Mouse (Mus musculus) MEL (cell line): ENCODE measurements at regions not wholly inside any gene's neighbourhood (a gene's known extent, or its start where the extent isn't known, plus 50 kb on each side); places are given as distances from the start of the nearest gene placed in this dataset.

ENCODE experiments used
- CTCF ChIP-seq, 3 experiments: IDR thresholded peaks in 2 of 3; conservative IDR thresholded peaks in 1 of 3; 2 replicates each; pipeline ENCODE4 v1.5.1; 2011 to 2012; ENCODE audit warnings: low read length in 3 of 3, low read depth in 2 of 3, mild to moderate bottlenecking in 2 of 3, improper control_type of control experiment in 1 of 3, inconsistent platforms in 1 of 3, mixed read lengths in 1 of 3, moderate library complexity in 1 of 3; ENCODE audit not compliant: control insufficient read depth in 1 of 3, insufficient read depth in 1 of 3, poor library complexity in 1 of 3, severe bottlenecking in 1 of 3
- JUND ChIP-seq: IDR thresholded peaks from 2 replicates; pipeline ENCODE4 v1.6.1; 2011; ENCODE audit warnings: low read depth, mild to moderate bottlenecking, improper control_type of control experiment, low read length
- MAX ChIP-seq: IDR thresholded peaks from 2 replicates; pipeline ENCODE4 v1.6.1; 2011; ENCODE audit warnings: low read length, improper control_type of control experiment
- MAZ ChIP-seq: IDR thresholded peaks from 2 replicates; pipeline ENCODE4 v1.6.1; 2012; ENCODE audit warnings: low read depth, mild to moderate bottlenecking, inconsistent platforms, low read length, improper control_type of control experiment
- SIN3A ChIP-seq: IDR thresholded peaks from 2 replicates; pipeline ENCODE4 v1.6.1; 2012; ENCODE audit warnings: low read length, improper control_type of control experiment, inconsistent platforms
- TBP ChIP-seq: IDR thresholded peaks from 2 replicates; pipeline ENCODE4 v1.8.0; 2011; ENCODE audit warnings: low read depth, low read length, improper control_type of control experiment
- ZC3H11A ChIP-seq: IDR thresholded peaks from 2 replicates; pipeline ENCODE4 v1.6.1; 2012; ENCODE audit warnings: low read depth, mild to moderate bottlenecking, inconsistent platforms, low read length, improper control_type of control experiment

DNA sequence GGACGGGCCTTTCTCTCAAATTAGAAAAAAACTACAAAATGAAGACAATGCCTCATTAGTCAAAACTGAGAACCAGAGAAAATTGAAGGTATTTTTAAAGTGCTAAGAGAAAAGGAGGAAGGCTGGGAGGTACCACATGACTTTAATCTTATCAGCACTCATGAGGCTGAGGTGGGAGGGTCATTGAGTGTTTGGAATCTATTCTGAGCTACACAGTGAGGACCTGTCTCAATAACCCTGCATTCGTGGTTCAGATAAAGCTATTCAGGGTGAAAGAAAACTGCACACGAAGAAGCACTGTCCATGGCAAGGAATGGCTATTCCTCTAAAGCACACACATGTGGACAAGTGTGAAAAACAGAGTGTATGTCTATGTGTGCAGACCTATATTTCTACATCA, 644.0 kb downstream of the Sqor start:
- TF ChIP-seq ZC3H11A, result no peak
- TF ChIP-seq CTCF (IDR thresholded peaks at IDR 0.05 in 2 of 3, conservative IDR thresholded peaks at IDR 0.05 in 1 of 3; ENCODE audit: control insufficient read depth in 1 of 3, insufficient read depth in 1 of 3, low read depth in 2 of 3, low read length in 3 of 3, poor library complexity in 1 of 3, severe bottlenecking in 1 of 3), result no peak
- no peak for TF ChIP-seq SIN3A
- no peak for TF ChIP-seq MAZ
- no peak for TF ChIP-seq TBP
- no peak for TF ChIP-seq MAX
- TF ChIP-seq JUND, result no peak
